Mouse (Mus musculus): ENCODE measurements at regions not wholly inside any gene's neighbourhood (a gene's known extent, or its start where the extent isn't known, plus 50 kb on each side); places are given as distances from the start of the nearest gene placed in this dataset.
"Not testable (repeated sequence)": the region's sequence is repeated elsewhere in the genome, so short reads cannot be mapped to it uniquely, and the experiment has no call there.

DNA sequence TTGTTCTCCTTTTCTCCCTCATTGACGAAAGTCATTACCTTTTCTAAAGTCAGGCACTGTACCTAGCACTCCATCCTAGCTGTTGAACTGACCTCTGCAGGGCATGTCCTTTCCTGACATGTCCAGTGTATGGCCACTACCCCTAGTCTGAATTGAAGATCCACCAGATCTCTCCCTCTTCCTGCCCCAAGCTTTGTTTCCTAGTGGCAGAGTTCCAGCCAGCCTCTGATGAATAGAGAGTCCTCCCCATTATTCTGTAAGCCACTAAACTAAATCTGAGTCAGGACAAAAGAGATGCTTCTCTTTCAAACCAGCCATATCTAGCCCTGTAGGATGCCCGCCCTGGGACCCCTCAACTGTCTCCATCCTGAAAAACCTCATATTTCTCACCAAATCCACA lies 317.7 kb upstream of the Maf start:
- no peak for DNase-seq (ENCODE audit: low spot score)

DNA sequence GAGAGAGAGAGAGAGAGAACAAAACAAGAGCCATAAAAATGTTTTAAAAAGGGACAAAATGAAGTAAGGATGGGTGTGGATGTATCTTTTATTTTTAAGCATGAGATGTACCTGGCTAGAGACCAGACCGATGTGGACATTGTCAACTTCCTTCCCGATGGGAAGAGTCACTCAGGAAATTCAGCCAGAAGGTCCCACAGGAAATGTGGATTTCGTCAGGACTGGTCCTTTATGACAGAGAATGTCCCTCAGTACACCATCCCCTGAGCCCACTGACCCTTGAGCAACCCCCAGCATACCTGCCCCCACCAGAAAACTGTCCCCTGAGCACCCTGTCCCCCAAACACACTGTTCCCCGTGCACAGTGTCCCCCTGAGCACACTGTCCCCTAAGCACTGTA lies 317.2 kb upstream of the Maf start:
- DNase-seq (ENCODE audit: low spot score): no peak

DNA sequence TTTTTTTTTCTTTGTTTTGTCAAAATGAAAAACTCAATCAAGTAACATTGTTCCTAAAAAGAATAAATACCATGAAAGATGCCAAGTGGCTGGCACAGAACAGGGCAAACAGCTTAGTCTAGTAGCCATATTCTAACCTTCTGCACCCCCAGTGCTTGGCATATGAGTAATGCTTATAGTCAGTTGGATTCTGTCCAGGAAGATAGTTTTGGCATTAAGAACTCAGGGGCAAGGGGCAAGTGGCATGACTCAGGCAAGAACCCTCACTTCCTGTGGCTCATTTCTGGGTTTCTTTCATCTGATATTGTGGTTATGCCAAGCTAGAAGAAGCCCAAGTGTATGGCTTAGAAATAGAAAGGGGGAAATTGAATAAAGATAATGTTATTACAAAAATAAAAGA lies 314.1 kb upstream of the Maf start:
- DNase-seq (ENCODE audit: low spot score): no peak

GRCm38 (mm10) chr8:115995320-115995719 lies 287.7 kb upstream of the Maf start:
- no peak for DNase-seq (ENCODE audit: low spot score)

DNA sequence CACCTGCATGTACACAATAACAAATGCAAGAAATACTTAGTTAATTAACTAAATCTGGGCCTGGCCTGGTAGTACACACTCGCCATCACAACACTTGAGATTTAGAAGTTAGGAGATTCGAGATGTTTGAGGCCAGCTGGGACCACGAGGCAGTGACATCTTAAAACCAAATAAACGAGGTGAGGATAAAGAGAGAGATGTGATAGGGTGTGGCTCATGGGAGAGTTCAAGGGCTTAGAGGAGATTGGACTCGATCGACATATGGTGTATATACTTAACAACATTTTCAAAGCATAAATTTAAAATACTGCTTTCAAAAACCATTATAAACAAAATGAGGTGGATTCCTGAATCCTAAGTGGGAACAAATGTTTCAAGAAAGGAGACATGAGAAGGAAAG lies 284.4 kb upstream of the Maf start:
- no peak for DNase-seq (ENCODE audit: low spot score)

- DNase-seq (ENCODE audit: low spot score): no peak
Measured at GRCm38 (mm10) chr8:115983397-115983796, 275.8 kb upstream of the Maf start.

DNA sequence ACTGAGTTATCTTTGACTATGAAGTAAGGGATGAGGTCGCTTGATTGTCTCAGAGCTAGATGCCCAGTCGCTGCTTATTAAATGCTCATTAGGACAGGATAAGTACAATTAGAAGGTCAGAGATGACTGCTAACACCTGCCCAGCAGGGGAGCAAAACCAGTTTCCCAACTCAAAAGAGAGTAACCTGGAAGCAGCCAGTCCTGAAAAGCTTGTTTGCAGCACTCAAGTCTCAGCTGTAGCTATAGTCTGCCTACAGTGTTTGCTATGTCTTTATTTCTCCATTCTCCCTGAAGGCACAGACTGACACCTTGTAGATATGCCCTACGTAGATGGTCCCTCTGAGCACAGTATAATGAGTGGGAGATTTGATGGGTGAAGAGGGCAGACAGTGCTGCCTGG lies 274.7 kb upstream of the Maf start:
- DNase-seq (ENCODE audit: low spot score): no peak

DNA sequence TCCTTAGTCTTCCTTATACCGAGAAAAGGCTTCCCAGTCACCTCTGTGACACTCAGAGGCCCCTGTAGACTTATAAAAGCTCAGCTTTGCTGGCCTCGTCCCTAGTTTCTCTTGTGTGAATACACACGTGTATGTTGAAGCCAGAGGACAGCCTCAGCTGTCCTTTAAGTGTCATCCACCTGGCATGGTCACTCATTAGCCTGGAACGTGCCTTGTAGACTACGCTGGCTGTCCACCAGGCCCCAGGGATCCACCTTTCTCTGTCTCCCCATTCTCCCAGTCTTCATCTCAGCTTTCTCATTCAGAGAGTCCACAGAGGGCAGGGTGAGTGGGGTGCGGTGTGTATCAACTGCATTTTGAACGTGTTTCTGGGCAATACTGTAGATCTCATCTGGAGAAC lies 273.8 kb upstream of the Maf start:
- no peak for DNase-seq (ENCODE audit: low spot score)

DNA sequence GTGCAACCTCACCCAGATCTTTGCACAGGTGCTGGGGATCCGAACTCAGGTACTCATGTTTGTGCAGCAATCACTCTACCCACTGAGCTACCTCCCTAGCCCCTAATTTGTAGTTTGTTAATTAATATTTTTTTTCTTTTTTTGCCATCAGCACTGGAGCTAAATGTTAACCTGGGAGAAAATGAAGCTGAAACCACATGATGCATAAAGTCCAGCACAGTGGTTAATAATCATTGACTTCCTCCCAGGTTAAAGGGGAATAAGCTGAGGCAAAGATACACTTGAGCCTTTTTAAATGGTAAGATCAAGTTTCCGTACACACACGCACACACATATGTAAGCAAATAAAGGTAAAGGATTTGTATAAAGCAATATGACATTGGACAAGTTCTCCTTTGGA lies 273.0 kb upstream of the Maf start:
- no peak for DNase-seq (ENCODE audit: low spot score)

DNA sequence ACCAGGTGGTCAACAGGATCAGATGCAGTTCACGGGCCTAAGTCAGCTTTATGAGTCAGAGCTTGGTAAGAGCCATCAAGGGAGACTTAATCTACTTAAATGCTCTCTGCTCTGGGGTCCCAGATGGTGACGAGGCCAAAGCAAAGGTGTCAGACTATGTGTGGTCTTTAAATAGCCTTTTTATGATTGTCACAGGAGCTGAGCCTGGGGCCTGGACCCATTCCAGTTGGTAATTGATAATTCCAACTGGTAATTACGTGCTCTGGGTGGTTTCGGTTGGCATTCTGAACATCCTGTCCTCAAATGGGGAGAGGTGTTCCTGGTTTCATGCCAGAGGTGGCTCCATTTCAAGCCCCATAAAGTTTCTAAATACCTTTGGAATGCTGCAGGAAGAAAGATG lies 269.6 kb upstream of the Maf start:
- no peak for DNase-seq (ENCODE audit: low spot score)

- no peak for DNase-seq (ENCODE audit: low spot score)
Measured at GRCm38 (mm10) chr8:115974706-115975105, 267.1 kb upstream of the Maf start.

GRCm38 (mm10) chr8:115971351-115971750 lies 263.8 kb upstream of the Maf start:
- DNase-seq (ENCODE audit: low spot score): not testable (repeated sequence)

DNA sequence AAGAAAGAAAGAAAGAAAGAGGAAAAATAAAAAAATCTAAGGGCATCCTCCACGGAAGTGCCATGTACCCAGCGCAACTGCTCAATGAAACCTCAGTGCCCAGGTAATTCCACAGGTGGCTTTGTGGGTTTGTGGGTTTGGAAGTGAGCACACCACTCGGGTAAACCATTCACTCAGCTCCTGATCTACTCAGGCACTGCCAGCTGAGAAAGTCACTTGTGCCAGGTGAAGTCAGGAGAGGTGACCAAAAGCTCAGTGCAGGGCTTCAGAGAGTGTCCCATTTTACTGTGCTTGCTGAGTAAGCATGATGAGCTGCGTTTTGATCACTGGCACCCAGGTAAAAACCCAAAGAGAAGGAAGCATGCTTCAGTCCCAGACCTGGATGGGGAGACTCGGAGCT lies 260.5 kb upstream of the Maf start:
- DNase-seq (ENCODE audit: low spot score): no peak

- DNase-seq (ENCODE audit: low spot score): no peak
Measured at GRCm38 (mm10) chr8:115965981-115966380, 258.4 kb upstream of the Maf start.

- DNase-seq (ENCODE audit: low spot score): no peak
Measured at GRCm38 (mm10) chr8:115955371-115955770, 247.8 kb upstream of the Maf start.

DNA sequence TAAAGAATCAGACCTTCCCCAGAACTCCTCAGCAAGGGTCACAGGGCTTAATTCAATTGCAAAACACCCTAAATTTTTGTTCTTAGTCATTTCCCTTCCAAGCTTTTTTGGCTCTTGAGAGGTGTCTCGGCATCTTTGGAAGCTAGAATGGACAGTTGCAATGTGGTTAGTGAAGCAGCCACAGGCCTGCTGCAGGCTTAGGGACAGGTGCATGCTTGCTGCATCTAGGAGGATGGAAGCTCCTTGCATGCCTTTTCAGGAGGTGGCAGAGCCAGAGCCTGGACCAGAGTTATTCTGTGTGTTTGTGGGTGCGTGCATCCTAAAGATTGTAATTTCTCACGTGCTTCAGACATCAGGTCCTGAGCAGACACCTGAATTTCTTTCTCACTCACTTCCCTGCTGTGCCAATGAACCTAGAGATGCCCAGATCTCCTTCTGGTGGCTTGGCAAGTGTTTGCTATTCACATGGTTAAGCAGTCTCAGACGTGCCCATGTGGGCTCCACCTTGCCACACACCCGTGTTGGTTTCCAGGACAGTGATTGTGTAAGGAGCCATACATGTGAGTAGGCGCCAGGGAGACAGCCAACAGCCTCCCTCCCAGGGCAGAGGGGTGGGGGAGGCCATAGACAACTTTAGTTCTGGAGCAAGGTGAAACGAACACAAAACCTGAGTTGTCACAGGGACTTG lies 246.3 kb upstream of the Maf start:
- DNase-seq (ENCODE audit: low spot score): no peak

GRCm38 (mm10) chr8:115952496-115952895 lies 244.9 kb upstream of the Maf start:
- DNase-seq (ENCODE audit: low spot score): no peak

- DNase-seq (ENCODE audit: low spot score): no peak
Measured at GRCm38 (mm10) chr8:115948916-115949315, 241.3 kb upstream of the Maf start.

DNA sequence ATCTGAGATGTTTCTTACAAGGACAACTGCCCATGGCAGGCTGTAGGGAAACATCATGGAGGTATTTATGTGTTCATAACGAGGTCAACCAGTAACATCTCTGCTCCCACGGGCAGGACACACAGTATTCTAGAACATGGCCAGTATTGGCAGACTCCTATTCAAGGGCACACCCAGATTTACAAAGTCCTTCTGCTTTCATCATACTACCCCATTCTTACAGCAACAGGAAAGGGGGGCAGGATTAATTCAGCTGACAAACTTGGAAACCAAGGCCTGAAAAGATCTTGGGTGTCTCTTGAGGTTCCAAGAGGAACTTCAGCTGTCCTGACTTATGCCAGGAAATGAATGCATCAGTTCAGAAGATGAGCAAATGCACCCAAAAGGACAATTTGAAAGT lies 240.4 kb upstream of the Maf start:
- DNase-seq (ENCODE audit: low spot score): no peak

- no peak for DNase-seq (ENCODE audit: low spot score)
Measured at GRCm38 (mm10) chr8:115942731-115943509, 235.3 kb upstream of the Maf start.

DNA sequence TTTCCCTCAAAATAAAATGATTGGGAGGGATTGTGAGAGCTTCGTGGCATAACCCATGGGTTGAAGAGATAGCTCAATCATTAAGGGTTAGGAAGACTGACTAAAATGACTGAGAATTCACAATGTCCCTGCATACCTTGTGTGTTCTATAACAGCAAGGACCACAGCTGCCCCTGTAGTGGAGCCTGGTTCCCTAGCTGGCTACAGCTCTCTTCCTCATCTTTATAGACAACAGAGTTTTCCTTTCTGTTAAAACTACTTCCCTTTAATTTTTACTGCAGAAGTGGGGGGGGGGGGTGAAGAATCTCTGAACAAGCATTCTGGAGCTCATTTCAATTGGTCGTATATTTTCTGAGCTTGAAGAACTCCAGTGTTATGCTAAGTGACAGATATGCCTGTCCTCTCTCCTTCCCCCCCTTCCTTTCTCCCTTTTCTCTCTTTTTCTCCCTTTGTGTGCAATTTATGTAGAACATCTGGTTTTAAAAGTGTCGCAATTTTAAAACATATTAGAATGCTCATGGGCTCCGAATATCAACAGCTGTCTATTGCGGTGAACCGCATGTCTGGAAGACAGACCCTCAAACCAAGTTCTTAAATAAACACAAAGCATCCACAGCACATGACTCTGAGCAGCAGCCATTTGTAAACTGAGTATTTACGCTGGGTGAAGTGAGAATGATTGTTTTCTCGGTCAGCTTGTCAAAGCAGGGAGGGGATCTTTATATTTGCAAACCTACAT lies 222.0 kb upstream of the Maf start:
- DNase-seq (ENCODE audit: low spot score): no peak

DNA sequence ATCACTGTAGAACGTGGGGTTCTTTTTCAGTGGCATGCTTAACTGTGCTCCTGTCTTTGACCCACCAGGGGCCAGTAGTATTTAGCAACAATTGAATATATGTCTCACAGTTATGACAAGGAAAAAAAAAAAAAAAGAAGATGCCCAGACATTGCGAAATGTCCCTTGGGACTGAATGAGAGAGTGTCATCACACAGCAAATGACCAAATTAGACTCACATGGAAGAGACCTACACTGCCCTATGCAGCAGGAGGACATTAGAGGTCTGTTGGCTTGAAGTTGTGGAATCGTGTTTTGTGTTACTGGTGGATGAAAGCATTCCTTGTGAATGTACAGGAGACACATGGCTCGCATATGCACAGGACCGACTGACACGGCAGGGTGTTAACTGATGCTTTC lies 214.3 kb upstream of the Maf start:
- DNase-seq (ENCODE audit: low spot score): no peak

GRCm38 (mm10) chr8:115906650-115907049 lies 199.1 kb upstream of the Maf start:
- DNase-seq (ENCODE audit: low spot score): no peak

All from c-Kit-positive CD71-positive TER-119-positive erythroid progenitor cells, embryonic 14.5 days (primary cell).